Mouse (Mus musculus) brain, embryonic 14.5 days (tissue): ENCODE results near the gene Fbp2.

ENCODE experiments used
- CTCF ChIP-seq: fragments of 200-500 bp; IDR thresholded peaks from 2 replicates; pipeline ENCODE4 v1.5.1; 2012; ENCODE audit warnings: inconsistent platforms, mild to moderate bottlenecking, moderate library complexity, borderline replicate concordance; ENCODE audit not compliant: insufficient read depth, insufficient read length; ENCODE audit errors: extremely low read depth
- POLR2A ChIP-seq: fragments of 200-500 bp; IDR thresholded peaks from 2 replicates; pipeline ENCODE4 v1.6.1; 2012; ENCODE audit warnings: mild to moderate bottlenecking, inconsistent platforms, borderline replicate concordance; ENCODE audit not compliant: poor library complexity, insufficient read depth, insufficient read length, severe bottlenecking; ENCODE audit errors: extremely low read depth

- TF ChIP-seq CTCF (no peak), POLR2A (no peak)
Measured at GRCm38 (mm10) chr13:62866817-62867216, 8.6 kb upstream of the Fbp2 start.
